In the genomic region with DNA sequence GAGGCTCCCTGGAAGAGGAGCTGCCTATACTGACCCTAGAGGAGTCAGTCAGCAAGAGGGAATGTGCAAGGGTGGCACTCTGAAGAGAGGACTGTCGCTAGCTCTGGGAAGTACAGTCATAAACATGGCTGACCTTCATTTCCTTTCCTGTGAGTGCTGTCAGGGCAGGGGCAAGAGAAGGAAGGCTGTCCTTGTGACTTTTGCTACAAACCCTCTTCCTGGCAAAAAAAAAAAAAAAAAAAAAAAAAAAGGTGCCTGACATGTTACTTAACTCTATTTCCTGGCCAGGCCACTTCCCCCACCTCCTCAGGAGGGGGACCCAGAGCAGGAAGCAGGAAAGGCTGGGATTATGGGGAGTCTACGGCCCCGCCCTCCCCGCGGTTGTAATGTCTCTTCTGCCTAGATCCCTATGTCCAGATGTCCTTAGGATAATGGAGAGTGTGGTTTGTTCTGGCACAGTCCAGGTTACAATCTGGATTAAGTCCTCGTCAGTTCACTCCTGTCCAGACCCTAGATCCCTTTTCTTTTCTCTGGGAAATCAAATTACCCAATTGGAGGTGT, we compare ENCODE assay signal across 9 mouse cellular contexts. TPM values are rescaled to one million over a fixed set of nuclear protein-coding genes. Genes with fewer than 3 reads are reported as not detected.
DNase-seq lines count a peak whose midpoint lies in the region; ATAC-seq lines count a peak whose summit lies in the region.
"Had no signal": no experiment of that assay in that cellular context is flagged by ENCODE, and none has a peak within 500 bp of the region (broad histone marks: within the 10 kb centered on the region; RNA-seq: fewer than 3 reads in every experiment).

No protein-coding gene starts in this region.

- ATAC-seq in kidney, embryonic 15.5 days (replicated peaks; ENCODE audit: low FRiP score) = no peak
- ATAC-seq in megakaryocyte progenitor cell, adult 5-6 weeks (replicated peaks; ENCODE audit: poor library complexity) = peak; percentile 56
- ATAC-seq in midbrain, embryonic 14.5 days (ENCODE audit: low FRiP score, low TSS enrichment) = no peak

- peaks cover 5% of the 10 kb centered on the region; the same call in 1 of the 2 replicates for H3K36me3 ChIP-seq in kidney, embryonic 15.5 days
- 0 out of 2 replicates have a peak, but pooled peaks cover 11% of the 10 kb centered on the region for H3K36me3 ChIP-seq in midbrain, embryonic 14.5 days (ENCODE audit: control insufficient read depth, insufficient read depth, low read length)

- H3K4me3 ChIP-seq in kidney, embryonic 15.5 days (replicated peaks) = no peak overlapping the region
- H3K4me3 ChIP-seq in midbrain, embryonic 14.5 days (replicated peaks; ENCODE audit: low read depth, low read length) = no peak overlapping the region

- peaks cover 13% of the 10 kb centered on the region; the same call in 1 of the 2 replicates for H3K27me3 ChIP-seq in kidney, embryonic 15.5 days
- no peaks in the 10 kb centered on the region for H3K27me3 ChIP-seq in midbrain, embryonic 14.5 days (ENCODE audit: control insufficient read depth, insufficient read depth, low read length)

- H3K27ac ChIP-seq in kidney, embryonic 15.5 days = peak overlapping the region; percentile 76
- H3K27ac ChIP-seq in midbrain, embryonic 14.5 days (replicated peaks; ENCODE audit: low read depth, low read length) = no peak overlapping the region

- H3K4me2 ChIP-seq in kidney, embryonic 15.5 days = no peak overlapping the region
- H3K4me2 ChIP-seq in midbrain, embryonic 14.5 days (ENCODE audit: low read length) = no peak overlapping the region

- 55% methylated on average over 6 of the region's 6 CpGs for WGBS in kidney, embryonic 15.5 days
- 76% methylated on average over 6 of the region's 6 CpGs for WGBS in midbrain, embryonic 14.5 days

- intact Hi-C loops in gastrocnemius, postnatal 14 days (cut with DNase I; ENCODE audit: low total_unique reads) = no loop called here

- peak; percentile 35 for DNase-seq in gastrocnemius, adult 18-20 months (ENCODE audit: low spot score)
- DNase-seq in gastrocnemius, postnatal 14 days = no peak
- peak; percentile 99 for DNase-seq in heart, adult 11 months
- DNase-seq in left cerebral cortex, adult 8-10 months (ENCODE audit: low spot score in 2 of 2) = no peak
- no peak for DNase-seq in midbrain, embryonic 14.5 days
- no peak for DNase-seq in spleen, postnatal 4 days (ENCODE audit: low spot score in 2 of 2)
- DNase-seq: B cell, adult 2 months had no signal

- H3K9me3 ChIP-seq in kidney, embryonic 15.5 days (replicated peaks) = no peaks in the 10 kb centered on the region
- H3K9me3 ChIP-seq in midbrain, embryonic 14.5 days (ENCODE audit: control insufficient read depth, low read length) = no peaks in the 10 kb centered on the region

- no peak overlapping the region for H3K9ac ChIP-seq in kidney, embryonic 15.5 days
- H3K9ac ChIP-seq in midbrain, embryonic 14.5 days (replicated peaks; ENCODE audit: low read length) = no peak overlapping the region

- peaks cover 64% of the 10 kb centered on the region for H3K4me1 ChIP-seq in kidney, embryonic 15.5 days
- peaks cover 4% of the 10 kb centered on the region; the same call in 1 of the 2 replicates for H3K4me1 ChIP-seq in midbrain, embryonic 14.5 days (ENCODE audit: control insufficient read depth, insufficient read depth, low read length)

RNA-seq across cellular contexts. Expression of a gene that starts 21.5 kb away (rescaled TPM):
- total RNA-seq in gastrocnemius, adult 18-20 months (2021) = 1 to 10 TPM; 3.7 to 8.0 TPM
- total RNA-seq in gastrocnemius, postnatal 14 days (2021) = 10 to 100 TPM; 13.3 to 14.2 TPM
- 11.7 and 12.2 TPM in 2 replicates for polyA plus RNA-seq in kidney, embryonic 15.5 days (2015; fragmentation: Nextera tagmentation; extraction: Ambion mirVana)
- 1.5 and 2.3 TPM in 2 replicates for total RNA-seq in megakaryocyte progenitor cell, adult 5-6 weeks (2015)
- total RNA-seq in megakaryocyte progenitor cell, adult 5-6 weeks (2017) = 2.0 and 2.9 TPM in 2 replicates
- total RNA-seq in left cerebral cortex, adult 8-10 months (2022) = 10 to 100 TPM; 28.1 to 33.4 (median 29.6) TPM
- polyA plus RNA-seq in midbrain, embryonic 14.5 days (2014; fragmentation: Nextera tagmentation; extraction: Ambion mirVana) = 17.6 and 19.5 TPM in 2 replicates

Comparison
In these comparisons a context has a peak if more than half of its experiments do, and no peak if none do; other contexts are left out.
1. DNase-seq: peak in gastrocnemius, adult 18-20 months (single experiment) and heart, adult 11 months (single experiment); none in gastrocnemius, postnatal 14 days (single experiment), left cerebral cortex, adult 8-10 months (0 of 2), midbrain, embryonic 14.5 days (single experiment) and spleen, postnatal 4 days (0 of 2).